Mouse (Mus musculus): ENCODE data around the gene Zfp143.
"Not testable (repeated sequence)": the region's sequence is repeated elsewhere in the genome, so short reads cannot be mapped to it uniquely, and the experiment has no call there.

Zfp143 gene

GRCm38 (mm10) chr7:110061199-110061751, at the start of gene Zfp143:
TSS of gene Zfp143 (plus strand) at chr7:110061217.
- peak; percentile 100 for DNase-seq (ENCODE audit: low spot score in 2 of 2)

- no peak for DNase-seq (ENCODE audit: low spot score in 2 of 2)
These were observed 49.6 kb upstream of the Zfp143 start for GRCm38 (mm10) chr7:110011417-110011816.

GRCm38 (mm10) chr7:110014272-110014671, 46.7 kb upstream of the Zfp143 start:
- DNase-seq (ENCODE audit: low spot score in 2 of 2) = no peak

GRCm38 (mm10) chr7:110018117-110018630, 42.8 kb upstream of the Zfp143 start, which contains the start of gene Ipo7:
TSS of gene Ipo7 (plus strand) at chr7:110018274.
- DNase-seq (ENCODE audit: low spot score in 2 of 2) = peak; percentile 96

- peak; percentile 54 to 65 for DNase-seq (ENCODE audit: low spot score in 2 of 2)
These were observed 42.2 kb upstream of the Zfp143 start for GRCm38 (mm10) chr7:110018631-110019482.

- DNase-seq (ENCODE audit: low spot score in 2 of 2) = no peak
These were observed 37.5 kb upstream of the Zfp143 start for GRCm38 (mm10) chr7:110023553-110023952.

- no peak for DNase-seq (ENCODE audit: low spot score in 2 of 2)
These were observed 34.4 kb upstream of the Zfp143 start for GRCm38 (mm10) chr7:110026594-110026993.

GRCm38 (mm10) chr7:110028826-110029225, 32.2 kb upstream of the Zfp143 start:
- no peak for DNase-seq (ENCODE audit: low spot score in 2 of 2)

GRCm38 (mm10) chr7:110030342-110030741, 30.7 kb upstream of the Zfp143 start:
- DNase-seq (ENCODE audit: low spot score in 2 of 2) = no peak

- DNase-seq (ENCODE audit: low spot score in 2 of 2) = not testable (repeated sequence)
These were observed 3.3 kb upstream of the Zfp143 start for GRCm38 (mm10) chr7:110057723-110058122.

GRCm38 (mm10) chr7:110059092-110059785, 1.8 kb upstream of the Zfp143 start:
- DNase-seq (ENCODE audit: low spot score in 2 of 2) = peak; percentile 30 to 33

- no peak for DNase-seq (ENCODE audit: low spot score in 2 of 2)
These were observed 830 bp upstream of the Zfp143 start for GRCm38 (mm10) chr7:110060106-110060668.

- no peak for DNase-seq (ENCODE audit: low spot score in 2 of 2)
These were observed 283 bp upstream of the Zfp143 start for GRCm38 (mm10) chr7:110060669-110061198.

GRCm38 (mm10) chr7:110061752-110062273, 796 bp downstream of the Zfp143 start:
- DNase-seq (ENCODE audit: low spot score in 2 of 2) = peak; percentile 86 to 87

- no peak for DNase-seq (ENCODE audit: low spot score in 2 of 2)
These were observed 2.7 kb downstream of the Zfp143 start for GRCm38 (mm10) chr7:110063731-110064130.

- DNase-seq (ENCODE audit: low spot score in 2 of 2) = no peak
These were observed 8.1 kb downstream of the Zfp143 start for GRCm38 (mm10) chr7:110069070-110069469.

- DNase-seq (ENCODE audit: low spot score in 2 of 2) = no peak
These were observed 17.2 kb downstream of the Zfp143 start for GRCm38 (mm10) chr7:110078168-110078567.

GRCm38 (mm10) chr7:110083386-110084165, 22.6 kb downstream of the Zfp143 start:
- DNase-seq (ENCODE audit: low spot score in 2 of 2) = peak; percentile 49 to 61

GRCm38 (mm10) chr7:110085217-110085616, 24.2 kb downstream of the Zfp143 start:
- no peak for DNase-seq (ENCODE audit: low spot score in 2 of 2)

GRCm38 (mm10) chr7:110087914-110088313, 26.9 kb downstream of the Zfp143 start:
- DNase-seq (ENCODE audit: low spot score in 2 of 2) = no peak

- peak; percentile 65 to 83 for DNase-seq (ENCODE audit: low spot score in 2 of 2)
These were observed 30.7 kb downstream of the Zfp143 start for GRCm38 (mm10) chr7:110091670-110092069.
